Mouse (Mus musculus): ENCODE measurements at regions not wholly inside any gene's neighbourhood (a gene's known extent, or its start where the extent isn't known, plus 50 kb on each side); places are given as distances from the start of the nearest gene placed in this dataset.

DNA sequence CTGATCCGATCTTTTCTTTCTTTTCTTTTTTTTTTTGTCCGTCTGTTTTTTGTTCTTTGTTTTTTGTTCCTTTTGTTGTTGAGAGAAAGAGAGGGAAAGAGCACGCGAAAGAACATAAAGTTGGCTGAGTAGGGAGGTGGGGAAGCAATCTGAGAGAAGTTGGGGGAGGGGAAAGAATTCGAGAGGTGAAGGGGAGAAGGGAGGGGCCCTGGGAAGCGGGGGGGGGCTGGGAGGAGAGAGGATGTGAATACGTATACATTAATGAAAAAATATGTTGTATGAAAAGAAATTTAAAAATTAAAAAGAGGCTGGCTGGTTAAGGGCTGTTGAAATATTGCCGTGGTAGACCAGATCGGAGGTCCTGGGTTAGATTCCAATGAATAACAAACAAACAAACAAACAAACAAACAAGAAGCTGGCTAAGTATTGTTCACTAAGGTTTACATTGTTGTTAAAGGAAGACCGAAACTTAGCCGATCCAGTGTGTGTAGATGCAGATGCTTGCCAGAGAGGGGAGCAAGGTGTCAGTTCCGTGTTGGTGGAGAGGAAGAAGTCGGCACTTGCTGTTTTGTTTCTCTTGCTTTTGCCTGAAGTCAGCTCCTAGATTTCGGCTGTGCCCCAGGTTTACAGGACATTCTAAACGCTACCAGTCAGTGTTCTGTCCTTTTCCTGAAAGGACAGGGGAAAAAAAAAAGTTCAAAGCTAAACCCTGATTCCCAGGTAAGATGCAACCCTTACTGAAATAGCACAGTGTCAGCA, 129.1 kb upstream of the Tex13c2 start:
- Histone ChIP-seq H3K4me1 (replicated peaks; ENCODE audit: control insufficient read depth, insufficient read depth, low read length) (no peaks in the 10 kb centered on the region), H3K27ac (ENCODE audit: low read length) (peak overlapping the region; percentile 43; the same call in 1 of the 2 replicates), H3K9me3 (ENCODE audit: control insufficient read depth, low read length) (no peaks in the 10 kb centered on the region), H3K36me3 (ENCODE audit: control insufficient read depth, insufficient read depth, low read length) (no peaks in the 10 kb centered on the region), H3K27me3 (ENCODE audit: control insufficient read depth, insufficient read depth, low read depth, low read length) (no peaks in the 10 kb centered on the region), H3K4me2 (ENCODE audit: low read depth, low read length) (peak overlapping the region; percentile 52), H3K4me3 (ENCODE audit: low read length) (peak overlapping the region; percentile 34), H3K9ac (ENCODE audit: low read length) (no peak overlapping the region)
- WGBS, result 17% methylated on average over 15 of the region's 15 CpGs
- peak; percentile 61; the same call in 1 of the 2 replicates for ATAC-seq (ENCODE audit: low read depth)

GRCm38 (mm10) chrX:42360973-42361372, 128.5 kb upstream of the Tex13c2 start:
- Histone ChIP-seq H3K9me3 (ENCODE audit: control insufficient read depth, low read length) (no peaks in the 10 kb centered on the region), H3K4me3 (ENCODE audit: low read length) (no peak overlapping the region), H3K27ac (ENCODE audit: low read length) (peak overlapping the region; percentile 37; the same call in 1 of the 2 replicates), H3K4me1 (replicated peaks; ENCODE audit: control insufficient read depth, insufficient read depth, low read length) (no peaks in the 10 kb centered on the region), H3K9ac (ENCODE audit: low read length) (no peak overlapping the region), H3K4me2 (ENCODE audit: low read depth, low read length) (peak overlapping the region; percentile 52), H3K27me3 (ENCODE audit: control insufficient read depth, insufficient read depth, low read depth, low read length) (no peaks in the 10 kb centered on the region), H3K36me3 (ENCODE audit: control insufficient read depth, insufficient read depth, low read length) (no peaks in the 10 kb centered on the region)
- 34% methylated on average over 6 of the region's 6 CpGs for WGBS
- no peak for ATAC-seq (ENCODE audit: low read depth)

DNA sequence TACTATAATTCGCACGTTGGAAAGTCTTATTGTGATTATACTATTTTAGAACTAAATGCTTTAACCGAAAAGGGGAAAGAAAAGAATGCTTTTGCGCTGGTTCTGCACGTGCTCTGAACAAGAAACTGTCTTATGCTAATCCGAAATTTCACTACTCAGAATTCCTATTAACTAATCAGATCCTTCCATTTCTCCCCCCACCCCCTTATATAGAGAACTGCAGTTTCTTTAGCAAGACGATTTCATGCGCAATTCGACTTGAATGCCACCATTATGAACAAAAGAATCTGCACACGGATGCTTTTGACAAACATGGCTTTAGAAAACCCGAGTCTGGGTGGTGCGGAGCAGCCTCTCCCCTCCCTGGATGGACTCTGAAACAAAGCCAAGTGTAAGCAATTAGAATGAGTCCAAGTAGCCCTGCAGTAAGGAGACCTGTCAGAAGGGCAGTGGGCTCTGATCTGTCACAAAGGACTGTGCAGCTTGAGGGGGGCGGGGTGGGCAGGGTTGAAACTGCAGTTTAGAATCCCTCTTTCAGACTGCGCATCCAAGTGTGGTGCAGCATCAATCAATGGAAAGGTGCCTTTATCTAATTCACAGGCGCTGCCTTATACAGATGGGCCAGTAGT, 128.0 kb upstream of the Tex13c2 start:
- H3K4me1 ChIP-seq (replicated peaks; ENCODE audit: control insufficient read depth, insufficient read depth, low read length), result no peaks in the 10 kb centered on the region
- H3K27me3 ChIP-seq (ENCODE audit: control insufficient read depth, insufficient read depth, low read depth, low read length), result no peaks in the 10 kb centered on the region
- H3K4me3 ChIP-seq (ENCODE audit: low read length), result no peak overlapping the region
- H3K27ac ChIP-seq (ENCODE audit: low read length), result no peak overlapping the region
- H3K9me3 ChIP-seq (ENCODE audit: control insufficient read depth, low read length), result no peaks in the 10 kb centered on the region
- 42% methylated on average over 15 of the region's 15 CpGs for WGBS
- no peak overlapping the region for H3K9ac ChIP-seq (ENCODE audit: low read length)
- no peak overlapping the region for H3K4me2 ChIP-seq (ENCODE audit: low read depth, low read length)
- no peaks in the 10 kb centered on the region for H3K36me3 ChIP-seq (ENCODE audit: control insufficient read depth, insufficient read depth, low read length)
- ATAC-seq (ENCODE audit: low read depth), result peak; percentile 52; the same call in 1 of the 2 replicates

- 52% methylated on average over 1 of the region's 1 CpGs for WGBS
- H3K27ac ChIP-seq (ENCODE audit: low read length), result no peak overlapping the region
- no peak for ATAC-seq (ENCODE audit: low read depth)
- H3K9ac ChIP-seq (ENCODE audit: low read length), result no peak overlapping the region
- H3K36me3 ChIP-seq (ENCODE audit: control insufficient read depth, insufficient read depth, low read length), result no peaks in the 10 kb centered on the region
- H3K27me3 ChIP-seq (ENCODE audit: control insufficient read depth, insufficient read depth, low read depth, low read length), result no peaks in the 10 kb centered on the region
- no peak overlapping the region for H3K4me2 ChIP-seq (ENCODE audit: low read depth, low read length)
- no peaks in the 10 kb centered on the region for H3K4me1 ChIP-seq (replicated peaks; ENCODE audit: control insufficient read depth, insufficient read depth, low read length)
- no peaks in the 10 kb centered on the region for H3K9me3 ChIP-seq (ENCODE audit: control insufficient read depth, low read length)
- no peak overlapping the region for H3K4me3 ChIP-seq (ENCODE audit: low read length)
Observed at GRCm38 (mm10) chrX:42364137-42364536, 125.4 kb upstream of the Tex13c2 start.

DNA sequence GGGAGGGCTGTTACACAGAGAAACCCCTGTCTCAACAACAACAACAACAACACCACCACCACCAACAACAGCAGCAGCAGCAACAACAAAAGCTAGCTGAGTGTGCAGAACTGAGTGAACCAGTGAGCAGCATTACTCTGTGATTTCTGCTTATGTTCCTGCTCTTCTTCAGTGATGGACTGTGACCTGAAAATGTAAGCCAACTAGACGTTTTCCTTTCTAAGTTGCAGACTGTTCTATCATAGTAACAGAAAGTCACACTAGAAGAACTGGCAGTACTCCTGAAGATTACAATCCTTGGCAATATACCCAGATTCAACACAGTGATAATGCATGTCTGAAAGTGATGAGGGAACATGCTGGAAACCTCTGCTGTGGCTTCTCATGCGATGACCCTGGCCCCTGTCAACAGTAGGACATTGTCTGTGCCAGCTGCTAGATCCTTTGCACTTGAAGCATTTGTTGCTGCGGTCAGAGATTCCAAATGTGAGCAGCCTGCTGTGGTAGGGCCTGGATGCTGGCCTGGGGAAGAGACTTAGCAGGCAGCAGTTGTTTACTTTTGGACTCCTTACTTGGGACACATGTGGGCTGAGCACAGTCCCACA, 115.6 kb upstream of the Tex13c2 start:
- no peak overlapping the region for H3K9ac ChIP-seq (ENCODE audit: low read length)
- H3K4me1 ChIP-seq (replicated peaks; ENCODE audit: control insufficient read depth, insufficient read depth, low read length), result no peaks in the 10 kb centered on the region
- peak; percentile 95 for ATAC-seq (ENCODE audit: low read depth)
- no peaks in the 10 kb centered on the region for H3K9me3 ChIP-seq (ENCODE audit: control insufficient read depth, low read length)
- H3K4me3 ChIP-seq (ENCODE audit: low read length), result no peak overlapping the region
- no peak overlapping the region for H3K4me2 ChIP-seq (ENCODE audit: low read depth, low read length)
- peak overlapping the region; percentile 82 for H3K27ac ChIP-seq (ENCODE audit: low read length)
- 38% methylated on average over 3 of the region's 3 CpGs for WGBS
- no peaks in the 10 kb centered on the region for H3K27me3 ChIP-seq (ENCODE audit: control insufficient read depth, insufficient read depth, low read depth, low read length)
- no peaks in the 10 kb centered on the region for H3K36me3 ChIP-seq (ENCODE audit: control insufficient read depth, insufficient read depth, low read length)

GRCm38 (mm10) chrX:42393836-42394556, 95.5 kb upstream of the Tex13c2 start:
- H3K36me3 ChIP-seq (ENCODE audit: control insufficient read depth, insufficient read depth, low read length), result no peaks in the 10 kb centered on the region
- no peaks in the 10 kb centered on the region for H3K27me3 ChIP-seq (ENCODE audit: control insufficient read depth, insufficient read depth, low read depth, low read length)
- H3K4me1 ChIP-seq (replicated peaks; ENCODE audit: control insufficient read depth, insufficient read depth, low read length), result no peaks in the 10 kb centered on the region
- WGBS, result 50% methylated on average over 3 of the region's 3 CpGs
- no peak overlapping the region for H3K4me3 ChIP-seq (ENCODE audit: low read length)
- H3K4me2 ChIP-seq (ENCODE audit: low read depth, low read length), result no peak overlapping the region
- H3K27ac ChIP-seq (ENCODE audit: low read length), result no peak overlapping the region
- H3K9me3 ChIP-seq (ENCODE audit: control insufficient read depth, low read length), result no peaks in the 10 kb centered on the region
- no peak overlapping the region for H3K9ac ChIP-seq (ENCODE audit: low read length)
- no peak for ATAC-seq (ENCODE audit: low read depth)

DNA sequence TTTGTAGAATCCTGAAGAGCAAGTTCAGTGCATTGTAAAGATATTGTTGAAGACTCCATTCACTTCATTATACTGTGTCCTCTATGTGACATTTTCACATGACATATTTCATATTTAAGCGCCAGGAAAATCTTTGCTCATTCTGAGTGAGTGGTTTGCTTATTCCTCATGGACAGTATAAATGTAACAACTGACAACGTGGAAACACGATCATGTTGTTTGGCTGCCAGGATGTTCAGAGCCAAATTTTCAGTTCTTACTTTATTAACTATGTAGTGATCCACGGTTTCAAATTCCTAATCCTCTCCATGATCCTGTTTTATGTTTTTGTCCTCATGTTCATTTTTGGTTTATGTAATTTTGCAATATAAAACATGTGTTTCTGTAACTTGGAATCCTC, 93.0 kb upstream of the Tex13c2 start:
- Histone ChIP-seq H3K9ac (ENCODE audit: low read length) (no peak overlapping the region), H3K27ac (ENCODE audit: low read length) (no peak overlapping the region), H3K4me3 (ENCODE audit: low read length) (no peak overlapping the region), H3K4me1 (replicated peaks; ENCODE audit: control insufficient read depth, insufficient read depth, low read length) (no peaks in the 10 kb centered on the region), H3K27me3 (ENCODE audit: control insufficient read depth, insufficient read depth, low read depth, low read length) (no peaks in the 10 kb centered on the region), H3K4me2 (ENCODE audit: low read depth, low read length) (no peak overlapping the region), H3K36me3 (ENCODE audit: control insufficient read depth, insufficient read depth, low read length) (no peaks in the 10 kb centered on the region), H3K9me3 (ENCODE audit: control insufficient read depth, low read length) (no peaks in the 10 kb centered on the region)
- ATAC-seq (ENCODE audit: low read depth), result peak; percentile 19; the same call in 1 of the 2 replicates
- 51% methylated on average over 4 of the region's 4 CpGs for WGBS

DNA sequence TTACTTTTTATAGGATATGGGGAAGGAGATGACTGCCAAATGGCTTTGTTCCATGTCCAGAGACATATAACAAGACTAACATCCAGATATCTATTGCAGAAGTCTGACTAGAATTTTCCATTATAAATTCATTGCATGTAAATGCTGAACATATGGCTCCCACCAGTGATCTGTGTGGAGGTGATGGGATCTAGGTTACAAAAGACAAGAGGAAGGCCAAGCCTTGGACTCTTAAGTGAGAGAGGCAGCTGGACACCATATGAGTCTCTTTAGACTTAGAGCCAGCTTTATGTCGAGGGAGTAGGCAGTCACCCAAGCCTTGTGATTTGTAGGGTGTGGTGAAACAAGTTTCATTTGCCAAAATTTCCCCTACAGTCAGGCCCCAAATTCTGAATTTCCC, 90.7 kb upstream of the Tex13c2 start:
- H3K36me3 ChIP-seq (ENCODE audit: control insufficient read depth, insufficient read depth, low read length), result no peaks in the 10 kb centered on the region
- no peak overlapping the region for H3K9ac ChIP-seq (ENCODE audit: low read length)
- no peak overlapping the region for H3K4me2 ChIP-seq (ENCODE audit: low read depth, low read length)
- peak; percentile 96 for ATAC-seq (ENCODE audit: low read depth)
- H3K4me3 ChIP-seq (ENCODE audit: low read length), result no peak overlapping the region
- WGBS, result 18% methylated on average over 1 of the region's 1 CpGs
- no peaks in the 10 kb centered on the region for H3K27me3 ChIP-seq (ENCODE audit: control insufficient read depth, insufficient read depth, low read depth, low read length)
- peak overlapping the region; percentile 75; the same call in 1 of the 2 replicates for H3K27ac ChIP-seq (ENCODE audit: low read length)
- no peaks in the 10 kb centered on the region for H3K9me3 ChIP-seq (ENCODE audit: control insufficient read depth, low read length)
- H3K4me1 ChIP-seq (replicated peaks; ENCODE audit: control insufficient read depth, insufficient read depth, low read length), result no peaks in the 10 kb centered on the region

- H3K4me1 ChIP-seq (replicated peaks; ENCODE audit: control insufficient read depth, insufficient read depth, low read length), result no peaks in the 10 kb centered on the region
- peak overlapping the region; percentile 75 for H3K27ac ChIP-seq (ENCODE audit: low read length)
- no peaks in the 10 kb centered on the region for H3K36me3 ChIP-seq (ENCODE audit: control insufficient read depth, insufficient read depth, low read length)
- peak; percentile 63 for ATAC-seq (ENCODE audit: low read depth)
- H3K4me3 ChIP-seq (ENCODE audit: low read length), result no peak overlapping the region
- no peaks in the 10 kb centered on the region for H3K9me3 ChIP-seq (ENCODE audit: control insufficient read depth, low read length)
- no peak overlapping the region for H3K4me2 ChIP-seq (ENCODE audit: low read depth, low read length)
- no peak overlapping the region for H3K9ac ChIP-seq (ENCODE audit: low read length)
- no peaks in the 10 kb centered on the region for H3K27me3 ChIP-seq (ENCODE audit: control insufficient read depth, insufficient read depth, low read depth, low read length)
Observed at GRCm38 (mm10) chrX:42399343-42399742, 90.1 kb upstream of the Tex13c2 start.

All from lung, embryonic 16.5 days (tissue).